Mouse (Mus musculus) urinary bladder, postnatal 0 days (tissue): ENCODE data around the gene Mall. TPM values are rescaled to one million over a fixed set of nuclear protein-coding genes. Genes with fewer than 3 reads are reported as not detected.

Experiments used
- polyA plus RNA-seq: library from polyadenylated mRNA; unstranded; fragments of >200 nt; fragmentation: Nextera tagmentation; extraction: Ambion mirVana; gene quantifications from 2 replicates; pipeline ENCODE4 v1.2.1, GENCODE M21; 2015

The Mall gene
- 6.4 and 6.7 TPM in 2 replicates for polyA plus RNA-seq

GRCm38 (mm10) chr2:127729671-127730070 lies at the start of gene Mall:
Mall (minus strand) TSS chr2:127729932.

GRCm38 (mm10) chr2:127656086-127656720 lies 73.5 kb downstream of the Mall start, which contains the start of gene Mal:
Mal (minus strand) TSS chr2:127656695.

Other genes starting within 250 kb of the Mall start
- gene Kcnip3, start 207.8 kb downstream of the Mall start, polyA plus RNA-seq = 10.5 and 12.3 TPM in 2 replicates
- gene Prom2, start 188.5 kb downstream of the Mall start, polyA plus RNA-seq = 25.0 and 30.1 TPM in 2 replicates
- gene Zfp661, start 142.8 kb downstream of the Mall start, polyA plus RNA-seq = 2.0 and 2.1 TPM in 2 replicates
- gene Mrps5, start 142.7 kb downstream of the Mall start, polyA plus RNA-seq = 75.0 and 85.2 TPM in 2 replicates
- 126 and 139 TPM in 2 replicates for gene Mal, start 73.2 kb downstream of the Mall start, polyA plus RNA-seq
- 14.9 and 19.7 TPM in 2 replicates for gene Nphp1, start 59.0 kb upstream of the Mall start, polyA plus RNA-seq
- gene Mtln, start 62.6 kb upstream of the Mall start, polyA plus RNA-seq = 46.2 and 55.1 TPM in 2 replicates
- 5.1 and 9.0 TPM in 2 replicates for gene Bub1, start 101.9 kb upstream of the Mall start, polyA plus RNA-seq
- gene Acoxl, start 108.9 kb upstream of the Mall start, polyA plus RNA-seq = not detected in 2 replicates